Mouse (Mus musculus) MEL (cell line): ENCODE results near the gene Wdr70.

Experiments used
- BHLHE40 ChIP-seq: IDR thresholded peaks from 2 replicates; pipeline ENCODE4 v1.6.1; 2012; ENCODE audit warnings: low read depth, mild to moderate bottlenecking, inconsistent platforms, low read length, improper control_type of control experiment, borderline replicate concordance
- CTCF ChIP-seq, 3 experiments: IDR thresholded peaks in 2 of 3; conservative IDR thresholded peaks in 1 of 3; 2 replicates each; pipeline ENCODE4 v1.5.1; 2011 to 2012; ENCODE audit warnings: low read length in 3 of 3, low read depth in 2 of 3, mild to moderate bottlenecking in 2 of 3, improper control_type of control experiment in 1 of 3, inconsistent platforms in 1 of 3, mixed read lengths in 1 of 3, moderate library complexity in 1 of 3; ENCODE audit not compliant: control insufficient read depth in 1 of 3, insufficient read depth in 1 of 3, poor library complexity in 1 of 3, severe bottlenecking in 1 of 3
- E2F4 ChIP-seq: IDR thresholded peaks from 2 replicates; pipeline ENCODE4 v1.6.1; 2011; ENCODE audit warnings: low read depth, low read length, improper control_type of control experiment, borderline replicate concordance
- EP300 ChIP-seq, 2 experiments: IDR thresholded peaks; 2 replicates each; pipeline ENCODE4 v1.6.1; 2011; ENCODE audit warnings: improper control_type of control experiment in 2 of 2, low read length in 2 of 2, low read depth in 1 of 2, mild to moderate bottlenecking in 1 of 2
- MAX ChIP-seq: IDR thresholded peaks from 2 replicates; pipeline ENCODE4 v1.6.1; 2011; ENCODE audit warnings: low read length, improper control_type of control experiment
- MYB ChIP-seq: IDR thresholded peaks from 2 replicates; pipeline ENCODE4 v1.6.1; 2011; ENCODE audit warnings: mild to moderate bottlenecking, low read depth, low read length, improper control_type of control experiment
- NELFE ChIP-seq: IDR thresholded peaks from 2 replicates; pipeline ENCODE4 v1.6.1; 2011; ENCODE audit warnings: low read depth, low read length, improper control_type of control experiment
- NRF1 ChIP-seq: IDR thresholded peaks from 2 replicates; pipeline ENCODE4 v1.6.1; 2014; ENCODE audit warnings: low read depth, mild to moderate bottlenecking, inconsistent platforms, low read length, improper control_type of control experiment, moderate library complexity; ENCODE audit not compliant: poor library complexity, insufficient read depth, severe bottlenecking
- POLR2A ChIP-seq, 2 experiments: IDR thresholded peaks; 2 replicates each; pipeline ENCODE4 v1.6.1; 2011 to 2012; ENCODE audit warnings: low read length in 2 of 2, mild to moderate bottlenecking in 2 of 2, control low read depth in 1 of 2, improper control_type of control experiment in 1 of 2, low read depth in 1 of 2, moderate library complexity in 1 of 2; ENCODE audit not compliant: control insufficient read depth in 1 of 2, insufficient read depth in 1 of 2, poor library complexity in 1 of 2
- POLR2AphosphoS2 ChIP-seq: IDR thresholded peaks from 2 replicates; pipeline ENCODE4 v1.6.1; 2011; ENCODE audit warnings: low read length, improper control_type of control experiment
- TAL1 ChIP-seq: IDR thresholded peaks from 2 replicates; pipeline ENCODE4 v1.6.1; 2012; ENCODE audit warnings: mild to moderate bottlenecking, inconsistent platforms, low read length, moderate library complexity, mixed read lengths
- USF2 ChIP-seq, 2 experiments: IDR thresholded peaks; 2 replicates each; pipeline ENCODE4 v1.6.1; 2011 to 2012; ENCODE audit warnings: improper control_type of control experiment in 2 of 2, low read length in 2 of 2, borderline replicate concordance in 1 of 2, inconsistent platforms in 1 of 2, low read depth in 1 of 2, mild to moderate bottlenecking in 1 of 2; ENCODE audit not compliant: insufficient read depth in 1 of 2

- no peak for TF ChIP-seq CTCF (IDR thresholded peaks at IDR 0.05 in 2 of 3, conservative IDR thresholded peaks at IDR 0.05 in 1 of 3; ENCODE audit: control insufficient read depth in 1 of 3, insufficient read depth in 1 of 3, low read depth in 2 of 3, low read length in 3 of 3, poor library complexity in 1 of 3, severe bottlenecking in 1 of 3)
- no peak for TF ChIP-seq TAL1
- TF ChIP-seq NELFE = no peak
- TF ChIP-seq POLR2AphosphoS2 = no peak
- TF ChIP-seq USF2 (IDR thresholded peaks at IDR 0.05; ENCODE audit: borderline replicate concordance in 1 of 2, insufficient read depth in 1 of 2, low read depth in 1 of 2, low read length in 2 of 2) = no peak
- no peak for TF ChIP-seq NRF1
- TF ChIP-seq POLR2A (IDR thresholded peaks at IDR 0.05; ENCODE audit: control insufficient read depth in 1 of 2, insufficient read depth in 1 of 2, low read depth in 1 of 2, low read length in 2 of 2, poor library complexity in 1 of 2) = no peak
- no peak for TF ChIP-seq BHLHE40
- TF ChIP-seq E2F4 = no peak
- no peak for TF ChIP-seq MYB
- TF ChIP-seq EP300 (IDR thresholded peaks at IDR 0.05; ENCODE audit: low read depth in 1 of 2, low read length in 2 of 2) = no peak
- no peak for TF ChIP-seq MAX
These were observed 214.8 kb downstream of the Wdr70 start for GRCm38 (mm10) chr15:7884181-7884580.
